Mouse (Mus musculus) heart, postnatal 10 days (tissue): ENCODE data around the gene Olfr1153. TPM values are rescaled to one million over a fixed set of nuclear protein-coding genes. Genes with fewer than 3 reads are reported as not detected.

Source experiments
- DNase-seq, 2 experiments: peaks; one replicate each; pipeline ENCODE4 v3.0.0; 2021
- intact Hi-C: fragments of 180-260 bp; cut with DNase I; formaldehyde crosslinking; loops from one replicate; pipeline ENCODE4 v1.15.1; 2025
- total RNA-seq, 2 experiments: library from RNA; stranded (reverse); gene quantifications; 2 replicates each; pipeline ENCODE4 v1.2.3; 2021

Olfr1153 gene
- not detected for total RNA-seq

DNA sequence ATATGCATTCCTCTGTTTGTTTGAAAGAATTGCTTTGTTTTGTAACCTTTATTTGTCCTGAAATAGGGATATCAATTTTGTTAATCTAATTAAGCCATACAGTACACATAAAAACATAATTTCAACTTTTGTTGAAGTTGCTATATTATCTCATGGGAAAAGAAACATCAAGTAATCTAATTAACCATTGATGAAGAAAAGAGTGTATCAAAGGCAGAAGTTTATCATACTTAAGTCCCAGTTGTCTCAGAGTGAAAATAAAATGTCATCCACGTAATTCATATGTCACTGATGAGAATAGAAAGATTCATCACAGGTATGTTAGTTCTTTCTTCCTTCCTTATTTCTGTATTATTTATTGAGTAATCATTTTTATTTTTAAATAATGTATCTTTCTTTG lies at the start of gene Olfr1153:
Gene Olfr1153, plus strand, starts transcription at position 301 of the 400 bp plus-strand sequence.
- intact Hi-C loops = no loop called here
- DNase-seq = no peak

DNA sequence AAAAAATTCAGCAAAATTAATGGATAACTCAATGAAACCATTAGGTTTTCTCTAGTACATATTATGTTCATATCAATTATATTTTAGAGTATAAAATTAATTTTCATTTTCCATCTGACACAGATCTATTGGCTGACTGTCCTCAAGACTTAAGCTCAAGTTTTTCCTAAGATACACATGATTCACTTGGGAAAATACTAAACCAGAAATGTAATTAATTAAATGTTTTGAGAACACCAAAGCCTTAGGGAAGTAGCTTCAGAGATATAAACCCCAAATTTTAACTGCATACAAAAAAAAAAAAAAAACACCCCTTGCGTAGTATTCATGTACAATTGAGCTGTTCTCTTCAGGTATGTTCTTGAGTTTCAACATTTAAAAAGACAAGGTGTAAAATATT lies 39.2 kb upstream of the Olfr1153 start, which contains the start of gene Olfr1151:
Gene Olfr1151, plus strand, starts transcription at position 301 of the 400 bp plus-strand sequence.
- DNase-seq = no peak
- intact Hi-C loops = no loop called here

DNA sequence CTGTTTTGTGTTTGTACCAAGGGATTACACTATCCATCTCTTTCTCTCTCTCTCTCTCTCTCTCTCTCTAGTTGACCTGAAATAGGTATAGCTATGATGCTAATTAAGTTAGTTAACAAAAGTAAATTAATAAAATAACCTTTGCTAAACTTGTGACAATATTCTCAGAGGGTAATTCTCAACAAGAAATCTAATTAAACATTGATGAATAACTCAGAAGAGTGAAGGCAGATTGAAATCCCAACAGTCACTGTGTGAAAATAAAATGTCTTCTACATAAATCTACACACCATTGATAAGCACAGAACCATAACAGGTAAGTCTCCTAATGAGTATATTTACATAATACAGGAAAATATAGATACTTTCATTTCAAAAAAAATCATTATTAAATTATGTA lies 28.6 kb upstream of the Olfr1153 start, which contains the start of gene Olfr1152:
Gene Olfr1152, plus strand, starts transcription at position 301 of the 400 bp plus-strand sequence.
- DNase-seq = no peak
- intact Hi-C loops = no loop called here

DNA sequence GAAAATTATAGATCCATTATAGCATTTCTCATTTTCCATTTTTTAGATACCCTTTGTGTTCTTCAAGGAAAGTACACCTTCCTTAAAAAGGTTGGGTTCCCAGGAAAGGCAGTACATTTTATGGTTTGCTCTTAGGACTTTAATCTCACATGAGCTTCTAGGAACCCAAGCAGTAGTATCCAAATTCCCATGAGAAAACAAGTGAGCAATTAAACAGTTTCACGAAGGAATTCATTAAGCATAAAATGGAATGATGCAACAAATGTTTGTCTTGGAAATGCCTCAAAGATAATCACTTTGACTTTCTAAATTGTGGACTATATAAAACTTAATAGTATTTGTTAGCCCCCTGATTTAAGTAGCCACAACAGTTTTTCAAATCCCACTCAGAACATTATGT lies 10.3 kb downstream of the Olfr1153 start, which contains the start of gene Olfr1154:
Gene Olfr1154, minus strand, starts transcription at position 101 of the 400 bp plus-strand sequence.
- intact Hi-C loops = no loop called here
- DNase-seq = no peak

DNA sequence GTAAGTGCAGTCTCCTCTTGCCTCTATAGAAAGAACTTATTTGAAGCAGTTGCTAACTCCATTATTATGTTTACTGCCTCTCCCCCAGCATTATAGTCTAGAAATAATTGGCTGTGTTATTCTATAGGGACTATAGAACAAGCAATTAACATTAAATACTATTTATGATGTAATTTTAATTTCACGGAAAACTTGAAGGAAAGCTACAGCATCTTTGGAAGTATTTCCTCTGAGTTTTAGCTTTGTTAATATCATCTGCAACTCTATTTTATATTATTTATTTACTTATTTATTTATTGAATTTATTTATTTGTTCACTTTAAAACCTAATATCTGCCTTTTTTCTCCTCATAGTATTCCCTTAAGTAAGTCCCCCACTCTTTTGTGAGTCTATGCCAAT lies 50.3 kb downstream of the Olfr1153 start, which contains the start of gene Olfr1155:
Gene Olfr1155, minus strand, starts transcription at position 101 of the 400 bp plus-strand sequence.
- DNase-seq = no peak
- intact Hi-C loops = no loop called here

Other genes starting within 250 kb of the Olfr1153 start
- not detected for gene Olfr1133, start 247.6 kb upstream of the Olfr1153 start, total RNA-seq
- not detected for gene Olfr1134, start 236.5 kb upstream of the Olfr1153 start, total RNA-seq
- gene Olfr1135, start 221.3 kb upstream of the Olfr1153 start, total RNA-seq = not detected
- gene Olfr1136, start 201.0 kb upstream of the Olfr1153 start, total RNA-seq = not detected
- not detected for gene Olfr1137, start 181.8 kb upstream of the Olfr1153 start, total RNA-seq
- gene Olfr1138, start 155.0 kb upstream of the Olfr1153 start, total RNA-seq = not detected
- not detected for gene Olfr1140, start 151.2 kb upstream of the Olfr1153 start, total RNA-seq
- gene Olfr1141, start 141.0 kb upstream of the Olfr1153 start, total RNA-seq = not detected
- gene Olfr152, start 115.5 kb upstream of the Olfr1153 start, total RNA-seq = not detected
- not detected for gene Olfr1143, start 94.4 kb upstream of the Olfr1153 start, total RNA-seq
- gene Olfr1145, start 85.1 kb upstream of the Olfr1153 start, total RNA-seq = not detected
- gene Olfr1148, start 64.4 kb upstream of the Olfr1153 start, total RNA-seq = not detected
- not detected for gene Olfr1150-ps1, start 51.0 kb upstream of the Olfr1153 start, total RNA-seq
- gene Olfr1151, start 39.1 kb upstream of the Olfr1153 start, total RNA-seq = not detected
- not detected for gene Olfr1152, start 28.5 kb upstream of the Olfr1153 start, total RNA-seq
- not detected for gene Olfr1154, start 10.2 kb downstream of the Olfr1153 start, total RNA-seq
- gene Olfr1155, start 50.2 kb downstream of the Olfr1153 start, total RNA-seq = not detected
- gene Olfr1156, start 58.1 kb downstream of the Olfr1153 start, total RNA-seq = not detected
- not detected for gene Olfr1157, start 73.3 kb downstream of the Olfr1153 start, total RNA-seq
- not detected for gene Olfr74, start 79.7 kb downstream of the Olfr1153 start, total RNA-seq
- gene Olfr1158, start 95.2 kb downstream of the Olfr1153 start, total RNA-seq = not detected
- gene Olfr1160, start 113.3 kb downstream of the Olfr1153 start, total RNA-seq = not detected
- not detected for gene Olfr1161, start 127.8 kb downstream of the Olfr1153 start, total RNA-seq
- not detected for gene Olfr73, start 142.7 kb downstream of the Olfr1153 start, total RNA-seq
- gene Olfr1162, start 156.2 kb downstream of the Olfr1153 start, total RNA-seq = not detected
- not detected for gene Olfr1163, start 176.9 kb downstream of the Olfr1153 start, total RNA-seq
- not detected for gene Olfr1164, start 199.0 kb downstream of the Olfr1153 start, total RNA-seq
- gene Olfr1166, start 233.3 kb downstream of the Olfr1153 start, total RNA-seq = not detected